In the genomic region with DNA sequence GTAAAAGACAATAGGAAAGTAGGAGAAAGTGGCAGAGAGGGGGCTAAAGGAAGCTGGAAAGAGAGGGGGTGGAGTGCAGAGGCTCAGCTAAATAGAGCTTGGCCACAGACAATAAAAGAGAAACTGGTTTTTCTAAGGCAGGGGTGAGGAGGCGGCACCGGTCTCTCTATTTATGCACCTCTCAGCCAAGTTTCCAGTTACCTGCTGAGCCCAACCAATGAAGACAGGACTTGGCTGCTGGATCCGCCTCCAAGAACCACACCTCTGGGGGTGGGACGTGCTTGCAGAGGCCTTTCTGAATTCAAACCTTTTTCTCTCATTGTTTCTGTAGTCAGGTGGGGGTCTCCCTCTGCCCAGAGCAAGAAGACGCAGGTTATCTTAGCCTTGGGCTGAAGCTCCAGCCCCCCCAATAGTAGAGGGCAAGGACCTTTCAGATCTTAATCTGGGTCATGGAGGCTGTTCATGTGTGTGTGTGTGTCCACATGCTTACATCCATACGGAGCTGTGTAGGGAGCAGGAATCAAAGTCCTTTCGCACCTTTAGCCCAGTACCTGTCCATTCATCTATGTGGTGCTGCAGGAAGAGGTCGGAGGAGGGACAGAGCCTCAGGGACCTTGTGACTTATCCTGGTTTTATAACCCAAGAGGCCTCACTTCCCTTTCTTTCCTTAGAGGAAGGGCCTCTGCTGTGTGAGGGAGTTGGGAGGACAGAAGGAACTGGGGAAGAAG, we compare ENCODE assay signal across 10 mouse cellular contexts.
DNase-seq lines count a peak whose midpoint lies in the region; ATAC-seq and TF ChIP-seq lines count a peak whose summit lies in the region.
"Had no signal": no experiment of that assay in that cellular context is flagged by ENCODE, and none has a peak within 500 bp of the region (broad histone marks: within the 10 kb centered on the region; RNA-seq: fewer than 3 reads in every experiment).

No protein-coding gene starts in this region.

- no peaks in the 10 kb centered on the region for H3K27me3 ChIP-seq in kidney, adult 2 months (replicated peaks; ENCODE audit: control insufficient read depth, insufficient read depth, low read length)
- H3K27me3 ChIP-seq in liver, embryonic 13.5 days: no peaks in the 10 kb centered on the region
- H3K27me3 ChIP-seq: neural tube, embryonic 15.5 days had no signal

- no peak overlapping the region for H3K4me3 ChIP-seq in kidney, adult 2 months (ENCODE audit: insufficient read depth, low read depth, low read length)
- H3K4me3 ChIP-seq in liver, embryonic 13.5 days (replicated peaks): no peak overlapping the region
- H3K4me3 ChIP-seq: neural tube, embryonic 15.5 days had no signal

- H3K4me2 ChIP-seq in liver, embryonic 13.5 days: no peak overlapping the region
- H3K4me2 ChIP-seq: hindbrain, embryonic 14.5 days; neural tube, embryonic 15.5 days had no signal

- H3K4me1 ChIP-seq in kidney, adult 2 months (ENCODE audit: control insufficient read depth, insufficient read depth, low read length): no peaks in the 10 kb centered on the region
- H3K4me1 ChIP-seq in liver, embryonic 13.5 days (replicated peaks): peaks cover 9% of the 10 kb centered on the region

- no peak overlapping the region for H3K27ac ChIP-seq in kidney, adult 2 months (ENCODE audit: insufficient read depth, low read depth, low read length)
- H3K27ac ChIP-seq in liver, embryonic 13.5 days: no peak overlapping the region
- H3K27ac ChIP-seq: hindbrain, embryonic 14.5 days; neural tube, embryonic 15.5 days had no signal

- peak; percentile 53 for DNase-seq in urinary bladder, adult 2 months (ENCODE audit: low spot score)
- no peak for DNase-seq in urinary bladder, postnatal 25 days (ENCODE audit: low spot score)
- DNase-seq in kidney, adult 2 months: peak; percentile 17
- no peak for DNase-seq in liver, embryonic 13.5 days
- no peak for DNase-seq in cerebellum, adult 11-12 months
- no peak for DNase-seq in frontal cortex, postnatal 14 days (ENCODE audit: low spot score in 2 of 2)
- no peak for DNase-seq in cerebellum, adult 9-10 months

- H3K9ac ChIP-seq in liver, embryonic 13.5 days: no peak overlapping the region
- H3K9ac ChIP-seq: hindbrain, embryonic 14.5 days; neural tube, embryonic 15.5 days had no signal

- ATAC-seq in liver, embryonic 13.5 days (ENCODE audit: low read depth): 0 out of 2 replicates have a peak, but pooled peaks have one; percentile 5
- ATAC-seq in monocyte, adult 5-6 weeks (replicated peaks; ENCODE audit: insufficient number of reproducible peaks, low FRiP score, low TSS enrichment, poor library complexity, severe bottlenecking): no peak

- TF ChIP-seq POLR2A in kidney, adult 2 months (IDR thresholded peaks at IDR 0.05; ENCODE audit: low read depth, low read length): no peak

- 54% methylated on average over 8 of the region's 8 CpGs for WGBS in kidney, adult 2 months
- 48% methylated on average over 8 of the region's 8 CpGs for WGBS in liver, embryonic 13.5 days (ENCODE audit: insufficient replicate concordance)

- H3K9me3 ChIP-seq in liver, embryonic 13.5 days (replicated peaks): no peaks in the 10 kb centered on the region
- H3K9me3 ChIP-seq: neural tube, embryonic 15.5 days had no signal

- H3K36me3 ChIP-seq in kidney, adult 2 months (ENCODE audit: control insufficient read depth, insufficient read depth, low read length): no peaks in the 10 kb centered on the region
- H3K36me3 ChIP-seq in liver, embryonic 13.5 days: no peaks in the 10 kb centered on the region
- H3K36me3 ChIP-seq: neural tube, embryonic 15.5 days had no signal

- TF ChIP-seq CTCF in kidney, adult 2 months (conservative IDR thresholded peaks at IDR 0.05; ENCODE audit: insufficient read depth, insufficient read length, low read depth, low read length): no peak

Comparison
In these comparisons a context has a peak if more than half of its experiments do, and no peak if none do; other contexts are left out.
1. DNase-seq: peak in urinary bladder, adult 2 months (single experiment) and kidney, adult 2 months (single experiment); none in urinary bladder, postnatal 25 days (single experiment), liver, embryonic 13.5 days (single experiment), cerebellum, adult 11-12 months (single experiment), frontal cortex, postnatal 14 days (0 of 2) and cerebellum, adult 9-10 months (single experiment).